Mouse (Mus musculus) cerebellum, postnatal 36 days (tissue): ENCODE data around the gene Ago3.

Experiments
- DNase-seq, 2 experiments: peaks; one replicate each; pipeline ENCODE4 v3.0.0; 2021 to 2022; ENCODE audit warnings: mixed read lengths in 2 of 2

Ago3 gene

GRCm38 (mm10) chr4:126429347-126430079, at the start of gene Ago3:
TSS of gene Ago3 (minus strand) at chr4:126429556.
- peak; percentile 89 to 95 for DNase-seq

GRCm38 (mm10) chr4:126473031-126473430, 43.7 kb upstream of the Ago3 start:
- no peak for DNase-seq

- no peak for DNase-seq
Observed at GRCm38 (mm10) chr4:126469334-126469733, 40.0 kb upstream of the Ago3 start.

GRCm38 (mm10) chr4:126468925-126469324, 39.6 kb upstream of the Ago3 start:
- no peak for DNase-seq

GRCm38 (mm10) chr4:126468285-126468901, 39.0 kb upstream of the Ago3 start, which contains the start of gene Ago1:
TSS of gene Ago1 (minus strand) at chr4:126468583.
- DNase-seq = peak; percentile 92 to 96

GRCm38 (mm10) chr4:126467721-126468284, 38.4 kb upstream of the Ago3 start:
- DNase-seq = peak; percentile 28 to 47

- DNase-seq = no peak
Observed at GRCm38 (mm10) chr4:126466251-126466750, 36.9 kb upstream of the Ago3 start.

- DNase-seq = peak in 1 of 2 experiments; percentile 10
Observed at GRCm38 (mm10) chr4:126465843-126466242, 36.5 kb upstream of the Ago3 start.

- no peak for DNase-seq
Observed at GRCm38 (mm10) chr4:126464892-126465235, 35.5 kb upstream of the Ago3 start.

- DNase-seq = no peak
Observed at GRCm38 (mm10) chr4:126464189-126464891, 35.0 kb upstream of the Ago3 start.

GRCm38 (mm10) chr4:126455441-126455840, 26.1 kb upstream of the Ago3 start:
- DNase-seq = no peak

- DNase-seq = no peak
Observed at GRCm38 (mm10) chr4:126454547-126455254, 25.3 kb upstream of the Ago3 start.

GRCm38 (mm10) chr4:126450268-126450667, 20.9 kb upstream of the Ago3 start:
- no peak for DNase-seq

- DNase-seq = no peak
Observed at GRCm38 (mm10) chr4:126447126-126447525, 17.8 kb upstream of the Ago3 start.

GRCm38 (mm10) chr4:126444528-126444927, 15.2 kb upstream of the Ago3 start:
- DNase-seq = no peak

- DNase-seq = no peak
Observed at GRCm38 (mm10) chr4:126438261-126438660, 8.9 kb upstream of the Ago3 start.

- DNase-seq = peak; percentile 36 to 37
Observed at GRCm38 (mm10) chr4:126436268-126436667, 6.9 kb upstream of the Ago3 start.

GRCm38 (mm10) chr4:126434094-126434493, 4.7 kb upstream of the Ago3 start:
- no peak for DNase-seq

GRCm38 (mm10) chr4:126433175-126433574, 3.8 kb upstream of the Ago3 start:
- DNase-seq = no peak

GRCm38 (mm10) chr4:126431746-126432145, 2.4 kb upstream of the Ago3 start:
- no peak for DNase-seq

GRCm38 (mm10) chr4:126428682-126429346, 542 bp downstream of the Ago3 start:
- DNase-seq = no peak

GRCm38 (mm10) chr4:126423866-126424265, 5.5 kb downstream of the Ago3 start:
- no peak for DNase-seq
